Mouse (Mus musculus) bone marrow macrophage, adult 2 months (primary cell): ENCODE measurements around the gene Vwa2.

ENCODE experiments used
- CTCF ChIP-seq: IDR thresholded peaks from 2 replicates; pipeline ENCODE4 v1.5.1; 2012; ENCODE audit warnings: low read depth, mild to moderate bottlenecking, low read length, moderate library complexity
- POLR2A ChIP-seq: IDR thresholded peaks from 2 replicates; pipeline ENCODE4 v1.6.1; 2012; ENCODE audit warnings: mild to moderate bottlenecking, low read depth, low read length, borderline replicate concordance

DNA sequence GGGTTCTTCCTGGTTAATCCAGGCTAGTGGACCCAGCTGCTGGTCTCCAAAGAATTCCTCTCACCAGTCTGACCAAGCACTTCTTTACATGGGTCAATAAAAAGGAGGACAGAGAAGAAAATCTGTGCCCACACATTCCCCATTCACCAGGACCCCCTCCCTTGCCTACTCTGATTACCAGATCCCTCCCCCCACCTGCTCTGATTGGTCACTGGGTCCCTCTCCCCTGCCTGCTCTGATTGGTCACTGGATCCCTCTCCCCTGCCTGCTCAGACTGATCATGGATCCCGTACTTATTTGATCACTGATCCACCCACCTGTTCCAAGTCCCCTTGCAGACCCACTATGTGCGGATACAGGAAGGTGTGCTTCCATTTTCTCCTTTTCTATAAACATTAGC, 17.4 kb downstream of the Vwa2 start:
- TF ChIP-seq CTCF = no peak
- no peak for TF ChIP-seq POLR2A
